Mouse (Mus musculus) hindbrain, embryonic 11.5 days (tissue): ENCODE data around the gene Tctn3. TPM values are rescaled to one million over a fixed set of nuclear protein-coding genes. Genes with fewer than 3 reads are reported as not detected.
"Not testable (repeated sequence)": the region's sequence is repeated elsewhere in the genome, so short reads cannot be mapped to it uniquely, and the experiment has no call there.

Experiments
- ATAC-seq: fragments of 200-750 bp; cut with Nextera tagmentation; 2 replicates; pipeline ENCODE4 v1.8.0; 2017; ENCODE audit warnings: mild to moderate bottlenecking, moderate TSS enrichment, moderate library complexity; ENCODE audit not compliant: low FRiP score
- DNase-seq: peaks from one replicate; pipeline ENCODE4 v3.0.0-alpha.2; 2015; ENCODE audit warnings: low spot score
- H3K27ac ChIP-seq: fragments of 300-500 bp; sonication (generic); 2 replicates; pipeline ENCODE4 v1.5.1; 2014; ENCODE audit warnings: mild to moderate bottlenecking, low read depth, low read length
- H3K27me3 ChIP-seq: fragments of 300-500 bp; sonication (generic); 2 replicates; pipeline ENCODE4 v1.6.1; 2014; ENCODE audit warnings: mild to moderate bottlenecking, low read length, moderate library complexity, mixed read lengths; ENCODE audit not compliant: control insufficient read depth, insufficient read depth
- H3K36me3 ChIP-seq: fragments of 300-500 bp; sonication (generic); 2 replicates; pipeline ENCODE4 v1.6.1; 2014; ENCODE audit warnings: mild to moderate bottlenecking, low read length, moderate library complexity, mixed read lengths; ENCODE audit not compliant: control insufficient read depth, insufficient read depth
- H3K4me1 ChIP-seq: fragments of 300-500 bp; sonication (generic); replicated peaks from 2 replicates; pipeline ENCODE4 v1.6.1; 2014; ENCODE audit warnings: low read length, mixed read lengths; ENCODE audit not compliant: control insufficient read depth, insufficient read depth
- H3K4me2 ChIP-seq: fragments of 300-500 bp; sonication (generic); replicated peaks from 2 replicates; pipeline ENCODE4 v1.6.1; 2014; ENCODE audit warnings: mild to moderate bottlenecking, low read depth, low read length
- H3K4me3 ChIP-seq: fragments of 300-500 bp; sonication (generic); 2 replicates; pipeline ENCODE4 v1.5.1; 2014; ENCODE audit warnings: low read depth, low read length
- H3K9ac ChIP-seq: fragments of 300-500 bp; sonication (generic); 2 replicates; pipeline ENCODE4 v1.6.1; 2014; ENCODE audit warnings: low read depth, low read length
- H3K9me3 ChIP-seq: fragments of 300-500 bp; sonication (generic); 2 replicates; pipeline ENCODE4 v1.6.1; 2016; ENCODE audit warnings: low read length; ENCODE audit not compliant: control insufficient read depth
- WGBS: fragments of 180-500 bp; shearing (Covaris S2); extraction: QIAGEN DNeasy Blood & Tissue Kit; methylation state at CpG from one replicate; pipeline ENCODE4 v1.1.7; 2014; 5-methylcytosine and 5-hydroxymethylcytosine counted together
- polyA plus RNA-seq: library from polyadenylated mRNA; unstranded; fragments of >200 nt; fragmentation: Nextera tagmentation; extraction: Ambion mirVana; gene quantifications from 2 replicates; pipeline ENCODE4 v1.2.1, GENCODE M21; 2014

Tctn3 gene
- polyA plus RNA-seq, 1 experiment from 2014 or later = 13.2 TPM

DNA sequence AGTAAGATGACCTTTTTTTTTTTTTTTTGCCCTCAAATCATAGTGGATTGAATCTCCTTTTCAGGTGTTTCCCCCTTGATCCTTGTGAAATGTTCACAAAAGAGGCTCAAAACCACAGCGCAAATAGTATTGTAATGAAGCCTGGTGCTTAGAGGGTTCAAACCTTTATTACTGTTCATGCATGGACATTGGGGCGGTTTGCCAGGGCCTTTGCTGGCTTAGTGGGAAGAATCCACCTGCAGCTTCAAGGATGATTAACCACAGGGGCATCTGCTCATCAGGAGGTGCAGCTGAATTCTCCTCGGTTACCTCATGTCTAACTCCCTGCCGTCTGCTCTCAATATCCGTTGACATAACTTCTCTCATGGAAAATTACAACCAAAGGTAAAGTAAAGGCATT is 20.6 kb upstream of the Tctn3 start:
- Histone ChIP-seq H3K27ac (no peak overlapping the region), H3K4me1 (no peaks in the 10 kb centered on the region), H3K9ac (no peak overlapping the region), H3K4me2 (no peak overlapping the region), H3K36me3 (no peaks in the 10 kb centered on the region), H3K27me3 (no peaks in the 10 kb centered on the region), H3K4me3 (no peak overlapping the region), H3K9me3 (no peaks in the 10 kb centered on the region)
- 89% methylated on average over 5 of the region's 5 CpGs for WGBS
- no peak for DNase-seq
- ATAC-seq = no peak

DNA sequence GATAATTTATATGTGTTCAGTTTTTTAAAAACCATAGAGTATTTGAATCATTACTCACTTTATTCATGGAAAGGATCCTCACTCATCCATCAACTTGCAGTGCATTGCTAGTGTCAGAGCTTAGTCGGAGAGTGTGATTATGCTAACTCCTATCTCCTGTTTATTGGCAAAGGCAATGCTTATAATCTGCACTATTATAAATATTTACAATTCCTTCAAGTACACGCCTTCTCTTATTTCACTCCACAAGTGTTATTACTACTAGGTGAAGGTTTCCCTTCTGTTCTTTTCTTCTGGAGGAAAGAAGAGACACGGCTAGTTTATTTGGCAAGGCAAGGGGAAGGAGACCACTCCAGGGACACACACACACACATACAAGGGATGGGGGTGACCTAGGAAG is 20.2 kb upstream of the Tctn3 start:
- Histone ChIP-seq H3K4me3 (no peak overlapping the region), H3K4me1 (no peaks in the 10 kb centered on the region), H3K9ac (no peak overlapping the region), H3K9me3 (no peaks in the 10 kb centered on the region), H3K27ac (no peak overlapping the region), H3K36me3 (no peaks in the 10 kb centered on the region), H3K4me2 (no peak overlapping the region), H3K27me3 (no peaks in the 10 kb centered on the region)
- 88% methylated on average over 3 of the region's 3 CpGs for WGBS
- ATAC-seq (no peak), DNase-seq (no peak)

DNA sequence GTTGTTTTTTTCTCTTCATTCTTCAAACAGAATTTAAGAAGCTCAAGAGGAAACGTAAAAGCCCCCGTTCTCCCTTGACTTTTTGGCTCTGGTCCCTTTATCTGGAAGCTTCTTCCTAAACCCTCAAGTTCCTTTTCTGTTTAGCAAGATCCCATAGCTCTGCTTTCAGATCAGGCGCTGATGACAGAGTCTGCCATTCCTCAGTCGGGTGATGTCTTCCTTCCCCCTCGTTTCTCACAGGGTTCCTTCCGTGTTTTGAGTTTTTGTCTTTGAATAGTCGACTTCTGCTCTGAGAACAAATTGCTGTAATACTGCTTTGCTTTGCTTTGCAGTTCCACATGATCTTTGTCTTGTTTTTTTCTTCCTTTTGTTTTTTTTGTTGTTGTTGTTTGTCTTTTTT is 18.6 kb upstream of the Tctn3 start:
- no peak for DNase-seq
- 84% methylated on average over 7 of the region's 7 CpGs for WGBS
- Histone ChIP-seq H3K4me2 (no peak overlapping the region), H3K27ac (no peak overlapping the region), H3K4me1 (no peaks in the 10 kb centered on the region), H3K9ac (no peak overlapping the region), H3K4me3 (no peak overlapping the region), H3K27me3 (no peaks in the 10 kb centered on the region), H3K36me3 (no peaks in the 10 kb centered on the region), H3K9me3 (no peaks in the 10 kb centered on the region)
- ATAC-seq = no peak

DNA sequence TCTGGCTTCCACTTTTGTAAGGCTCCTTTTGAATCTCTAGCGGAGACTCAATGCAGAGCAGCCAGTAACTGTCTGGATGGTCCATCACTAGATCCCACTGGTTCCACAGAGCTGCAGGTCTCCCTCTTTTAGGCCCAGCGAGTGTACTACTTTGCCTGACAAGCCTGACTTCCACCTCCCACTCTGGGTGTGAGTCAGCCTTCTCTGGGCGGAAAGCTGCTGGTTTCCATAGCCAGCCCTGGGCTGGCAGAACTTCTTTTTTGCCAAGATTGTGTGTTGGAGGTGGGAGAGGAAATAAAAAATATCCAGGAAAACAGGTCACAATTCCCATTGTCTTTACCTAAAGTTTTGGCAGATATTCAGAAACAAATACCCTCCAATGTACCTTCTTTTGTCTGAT is 18.1 kb upstream of the Tctn3 start:
- H3K4me3 ChIP-seq = no peak overlapping the region
- H3K36me3 ChIP-seq = no peaks in the 10 kb centered on the region
- no peak overlapping the region for H3K4me2 ChIP-seq
- H3K9me3 ChIP-seq = no peaks in the 10 kb centered on the region
- H3K27me3 ChIP-seq = no peaks in the 10 kb centered on the region
- H3K4me1 ChIP-seq = no peaks in the 10 kb centered on the region
- H3K9ac ChIP-seq = no peak overlapping the region
- 93% methylated on average over 3 of the region's 3 CpGs for WGBS
- no peak overlapping the region for H3K27ac ChIP-seq
- DNase-seq (no peak), ATAC-seq (no peak)

DNA sequence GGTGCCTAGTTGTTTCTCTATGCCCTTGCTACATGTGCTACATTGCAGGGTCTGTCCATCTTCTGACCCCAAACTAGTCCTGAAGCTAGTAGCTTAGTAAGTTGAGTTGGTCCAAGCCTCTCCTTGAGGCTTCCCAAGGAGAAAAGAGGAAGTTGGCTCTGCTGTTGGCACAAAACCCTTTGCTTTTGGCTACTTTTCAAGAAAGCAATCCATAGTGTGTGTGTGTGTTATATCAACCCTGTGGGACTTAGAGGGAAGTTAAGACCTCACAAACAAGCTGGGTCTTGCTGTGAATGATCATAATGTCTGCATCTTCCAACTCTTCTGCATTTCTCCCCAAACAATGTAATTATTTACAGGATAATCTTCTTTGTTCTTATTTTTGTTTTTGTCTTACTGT is 16.9 kb upstream of the Tctn3 start:
- no peaks in the 10 kb centered on the region for H3K4me1 ChIP-seq
- no peak overlapping the region for H3K4me3 ChIP-seq
- H3K9ac ChIP-seq = no peak overlapping the region
- H3K4me2 ChIP-seq = no peak overlapping the region
- no peak for ATAC-seq
- no peaks in the 10 kb centered on the region for H3K27me3 ChIP-seq
- no peaks in the 10 kb centered on the region for H3K9me3 ChIP-seq
- DNase-seq = no peak
- H3K36me3 ChIP-seq = no peaks in the 10 kb centered on the region
- H3K27ac ChIP-seq = no peak overlapping the region

DNA sequence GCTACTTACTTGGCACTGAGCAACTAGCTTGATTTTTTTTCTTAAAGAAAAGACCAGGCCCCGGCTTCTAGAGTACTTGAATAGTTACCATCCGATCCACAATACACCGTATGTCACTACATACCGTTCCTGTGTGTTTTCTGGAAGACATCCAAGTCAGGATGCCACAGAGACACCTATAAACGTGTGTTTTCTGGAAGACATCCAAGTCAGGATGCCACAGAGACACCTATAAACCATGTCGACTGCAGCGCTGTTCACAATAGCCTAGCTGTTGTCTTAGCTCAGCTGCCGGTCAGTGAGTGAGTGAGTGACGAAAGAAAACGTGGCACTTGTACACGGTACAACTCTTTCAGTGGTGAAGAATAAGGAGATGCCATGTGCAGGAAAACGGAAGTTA is 13.9 kb upstream of the Tctn3 start:
- Histone ChIP-seq H3K36me3 (no peaks in the 10 kb centered on the region), H3K27ac (no peak overlapping the region), H3K4me2 (no peak overlapping the region), H3K9ac (no peak overlapping the region), H3K27me3 (no peaks in the 10 kb centered on the region), H3K4me1 (no peaks in the 10 kb centered on the region), H3K9me3 (no peaks in the 10 kb centered on the region), H3K4me3 (no peak overlapping the region)
- ATAC-seq (no peak), DNase-seq (no peak)
- WGBS = 80% methylated on average over 12 of the region's 12 CpGs

DNA sequence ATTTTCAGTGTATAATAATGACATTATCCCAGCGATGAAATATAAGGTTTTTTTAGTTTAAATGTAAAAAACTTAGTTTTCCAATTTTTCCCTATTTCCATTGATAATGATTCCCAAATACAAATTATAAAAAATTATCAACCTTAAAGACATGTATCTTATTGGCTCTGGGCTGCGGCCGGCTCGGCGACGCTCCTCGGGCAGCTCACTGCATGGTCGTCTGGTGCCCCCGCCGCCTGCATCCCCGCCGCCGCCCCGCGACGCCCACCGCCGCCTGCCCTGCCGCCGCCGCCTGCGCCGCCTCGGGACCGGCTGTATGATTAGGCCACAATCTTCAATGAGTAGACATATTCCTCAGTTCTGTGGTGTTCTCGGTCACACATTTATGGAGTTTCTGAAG is 9.6 kb upstream of the Tctn3 start:
- H3K9me3 ChIP-seq, H3K9ac ChIP-seq, H3K4me3 ChIP-seq, H3K27ac ChIP-seq, DNase-seq, H3K27me3 ChIP-seq, ATAC-seq, H3K4me1 ChIP-seq, H3K4me2 ChIP-seq, H3K36me3 ChIP-seq: not testable (repeated sequence)
- 54% methylated on average over 7 of the region's 26 CpGs for WGBS

DNA sequence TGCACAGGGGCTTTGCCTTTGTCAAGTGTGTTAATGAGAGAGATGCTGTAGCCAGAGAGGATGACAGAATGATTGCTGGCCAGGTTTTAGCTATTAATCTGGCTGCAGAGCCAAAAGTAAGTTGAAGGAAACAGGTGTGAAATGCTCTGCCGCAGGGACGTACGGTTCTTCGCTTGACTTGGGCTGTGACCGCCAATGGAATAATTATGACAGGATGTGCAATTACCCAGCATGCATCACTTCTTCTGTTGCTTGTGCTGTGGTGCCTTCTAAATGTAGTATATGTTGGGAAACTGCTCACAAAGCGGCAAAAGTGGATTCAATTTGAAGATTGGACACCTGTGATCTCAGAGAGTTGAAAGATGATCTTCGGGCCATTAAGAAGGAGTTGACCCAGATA is 4.0 kb upstream of the Tctn3 start:
- WGBS = 95% methylated on average over 7 of the region's 7 CpGs
- H3K36me3 ChIP-seq = no peaks in the 10 kb centered on the region
- H3K4me1 ChIP-seq = peaks cover 4% of the 10 kb centered on the region
- no peaks in the 10 kb centered on the region for H3K27me3 ChIP-seq
- H3K4me2 ChIP-seq = no peak overlapping the region
- ATAC-seq (no peak), DNase-seq (no peak)
- H3K27ac ChIP-seq = no peak overlapping the region
- H3K9me3 ChIP-seq = no peaks in the 10 kb centered on the region
- H3K4me3 ChIP-seq = no peak overlapping the region
- no peak overlapping the region for H3K9ac ChIP-seq

DNA sequence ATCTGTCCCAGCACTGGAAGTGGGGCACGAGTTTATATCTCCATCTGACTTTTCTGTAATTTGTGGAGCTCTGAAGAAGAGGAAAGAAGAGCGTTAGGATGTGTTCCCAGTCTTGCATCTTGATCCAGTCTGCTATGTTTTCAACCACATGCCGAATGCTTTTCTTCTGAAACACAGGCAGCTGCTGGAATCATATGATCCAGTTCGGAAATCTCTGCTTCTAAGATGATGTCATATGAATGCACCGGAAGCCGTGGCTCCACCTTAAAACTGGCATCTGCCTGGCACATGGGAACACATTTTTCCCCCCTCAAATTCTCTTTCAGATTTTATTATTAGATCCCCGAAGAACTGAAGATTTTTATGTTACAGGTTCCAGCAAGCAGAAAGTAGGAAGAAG is 2.8 kb upstream of the Tctn3 start:
- 87% methylated on average over 7 of the region's 7 CpGs for WGBS
- Histone ChIP-seq H3K9me3 (no peaks in the 10 kb centered on the region), H3K36me3 (no peaks in the 10 kb centered on the region), H3K4me2 (no peak overlapping the region), H3K4me1 (peaks cover 4% of the 10 kb centered on the region), H3K27ac (no peak overlapping the region), H3K27me3 (no peaks in the 10 kb centered on the region), H3K9ac (no peak overlapping the region), H3K4me3 (no peak overlapping the region)
- DNase-seq (no peak), ATAC-seq (no peak)
